Mouse (Mus musculus): ENCODE measurements around the gene 4931428F04Rik. TPM values are rescaled to one million over a fixed set of nuclear protein-coding genes. Genes with fewer than 3 reads are reported as not detected.

The 4931428F04Rik gene
- polyA plus RNA-seq (2016; fragmentation: Nextera tagmentation; extraction: Ambion mirVana) = 26.5 and 43.8 TPM in 2 replicates

DNA sequence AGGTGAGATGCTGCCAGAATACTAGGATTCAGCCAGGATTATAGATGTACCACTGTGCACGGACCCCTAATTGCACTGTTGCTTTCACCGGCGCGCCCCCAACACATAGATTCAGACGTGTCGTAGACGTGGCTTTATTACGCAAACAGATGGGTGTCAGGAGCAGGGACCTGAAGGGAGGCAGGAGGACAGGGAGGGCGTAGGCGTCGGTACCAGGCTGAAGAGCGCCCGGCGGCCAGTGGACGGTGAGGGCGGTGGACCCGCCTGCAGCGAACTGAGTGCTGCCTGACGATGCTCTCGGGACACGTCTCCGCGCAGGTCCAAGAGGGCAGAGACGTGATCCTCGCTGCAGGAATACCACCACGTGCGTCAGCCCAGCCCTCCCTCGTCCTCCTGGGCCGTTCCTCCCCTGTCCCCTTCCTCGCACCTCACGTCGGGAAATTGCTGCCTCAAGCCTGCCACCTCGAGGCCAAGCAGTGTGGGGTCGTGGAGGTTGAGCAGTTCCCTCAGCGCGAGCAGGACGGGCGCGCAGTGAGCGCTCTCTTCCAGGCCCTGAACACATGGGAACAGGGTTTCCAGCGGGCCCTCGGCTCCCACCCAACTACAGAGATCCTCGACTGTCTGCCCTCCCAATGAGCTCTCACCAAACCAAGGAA lies at the start of gene 4931428F04Rik:
Gene 4931428F04Rik, minus strand, starts transcription at position 60 of the 656 bp plus-strand sequence.
- H3K4me1 ChIP-seq (replicated peaks) = peaks cover 54% of the 10 kb centered on the region
- H3K27me3 ChIP-seq (ENCODE audit: insufficient read depth, poor library complexity, severe bottlenecking) = peaks cover 45% of the 10 kb centered on the region
- peaks cover 12% of the 10 kb centered on the region for H3K36me3 ChIP-seq
- H3K27ac ChIP-seq = peak within 1 kb of the TSS; percentile 91
- DNase-seq (ENCODE audit: low spot score) = peak; percentile 71
- 2% methylated on average over 43 of the region's 43 CpGs for WGBS
- no peaks in the 10 kb centered on the region for H3K9me3 ChIP-seq
- H3K4me3 ChIP-seq = peak within 1 kb of the TSS; percentile 54

DNA sequence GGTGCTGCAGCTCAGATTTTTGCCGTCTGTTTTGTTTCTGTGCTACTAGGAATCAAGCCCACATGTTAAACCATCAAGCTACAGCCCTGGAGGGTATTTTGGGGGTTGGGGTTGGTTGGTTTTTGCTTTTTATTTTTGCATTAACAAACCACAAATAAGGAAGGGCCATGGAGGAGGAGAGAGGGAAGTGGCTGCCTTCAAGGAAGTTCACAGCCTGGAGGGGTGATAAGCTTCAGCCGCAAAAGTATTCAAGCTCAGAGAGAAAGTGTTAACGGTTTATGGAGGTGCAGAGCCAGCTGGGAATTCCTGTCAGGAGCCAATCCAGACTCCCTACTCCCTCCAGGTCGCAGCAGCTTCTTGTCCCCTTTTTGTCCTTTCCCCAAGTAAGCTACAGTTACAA lies 49.3 kb upstream of the 4931428F04Rik start:
- 67% methylated on average over 4 of the region's 4 CpGs for WGBS
- Histone ChIP-seq H3K4me3 (no peak overlapping the region), H3K27me3 (ENCODE audit: insufficient read depth, poor library complexity, severe bottlenecking) (peaks cover 11% of the 10 kb centered on the region; the same call in 1 of the 2 replicates), H3K36me3 (peaks cover 49% of the 10 kb centered on the region), H3K27ac (no peak overlapping the region), H3K9me3 (no peaks in the 10 kb centered on the region), H3K4me1 (replicated peaks) (peaks cover 5% of the 10 kb centered on the region; the same call in 1 of the 2 replicates)
- no peak for DNase-seq (ENCODE audit: low spot score)

DNA sequence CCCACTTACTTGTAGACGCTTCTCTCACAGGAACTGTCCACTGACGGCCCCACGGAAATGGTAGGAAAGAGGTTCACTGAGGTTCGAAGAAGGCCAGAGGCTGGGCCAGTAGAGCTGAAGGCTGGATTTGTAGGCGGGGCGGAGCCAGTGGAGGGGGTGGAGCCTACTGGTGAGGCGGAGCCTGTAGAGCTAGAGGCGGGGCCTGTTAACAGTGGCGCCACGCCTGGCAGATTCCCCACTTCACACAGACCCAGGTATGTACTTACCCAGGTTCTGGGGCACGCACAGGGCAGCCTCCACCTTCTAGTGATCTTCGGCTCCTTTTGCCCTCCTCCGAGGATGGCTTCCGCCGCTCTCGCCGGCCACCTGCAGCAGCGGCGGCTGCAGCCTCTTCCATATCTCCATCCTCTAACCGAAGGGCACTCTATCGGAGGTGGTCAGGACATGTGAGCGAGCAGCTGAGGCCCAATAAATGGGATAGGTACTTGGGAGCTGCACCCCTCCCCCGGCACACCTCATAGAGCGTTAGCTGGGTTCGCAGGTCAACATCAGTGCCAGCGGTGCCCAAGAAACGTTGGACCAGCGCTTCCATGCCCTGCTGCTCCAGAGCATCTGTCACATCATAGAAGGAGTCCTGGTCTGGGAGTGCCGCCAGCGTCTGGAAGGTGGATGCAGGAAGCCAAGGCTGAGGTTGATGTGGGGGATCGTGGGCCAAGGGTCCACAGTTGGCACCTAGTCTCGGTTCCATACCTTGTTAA lies 46.9 kb upstream of the 4931428F04Rik start:
- no peak for DNase-seq (ENCODE audit: low spot score)
- Histone ChIP-seq H3K4me1 (replicated peaks) (peaks cover 5% of the 10 kb centered on the region; the same call in 1 of the 2 replicates), H3K9me3 (no peaks in the 10 kb centered on the region), H3K36me3 (peaks cover 73% of the 10 kb centered on the region), H3K4me3 (no peak overlapping the region), H3K27me3 (ENCODE audit: insufficient read depth, poor library complexity, severe bottlenecking) (peaks cover 11% of the 10 kb centered on the region; the same call in 1 of the 2 replicates), H3K27ac (no peak overlapping the region)
- WGBS = 49% methylated on average over 32 of the region's 32 CpGs

DNA sequence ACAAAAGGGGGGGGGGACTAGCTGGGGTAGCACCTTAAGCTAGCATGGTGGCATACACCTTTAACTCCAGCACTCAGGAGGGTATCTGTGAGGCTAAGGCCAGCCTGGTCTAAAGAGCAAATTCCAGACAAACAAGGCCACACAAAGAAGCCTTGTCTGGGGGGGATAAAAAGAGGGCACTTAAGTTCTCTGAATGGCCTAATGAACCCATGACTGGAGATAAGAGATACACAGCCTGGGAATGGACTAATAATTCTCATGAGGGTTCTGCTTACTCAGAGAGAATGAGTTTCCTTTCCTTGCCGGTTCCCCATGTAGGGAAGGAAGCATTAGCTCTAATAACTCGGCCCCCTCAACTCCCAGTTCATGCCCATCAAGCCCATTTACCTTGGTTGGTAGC lies 42.9 kb upstream of the 4931428F04Rik start:
- no peak for DNase-seq (ENCODE audit: low spot score)
- 86% methylated on average over 2 of the region's 2 CpGs for WGBS
- Histone ChIP-seq H3K9me3 (no peaks in the 10 kb centered on the region), H3K27ac (no peak overlapping the region), H3K36me3 (peaks cover 99% of the 10 kb centered on the region), H3K27me3 (ENCODE audit: insufficient read depth, poor library complexity, severe bottlenecking) (peaks cover 11% of the 10 kb centered on the region; the same call in 1 of the 2 replicates), H3K4me3 (no peak overlapping the region), H3K4me1 (replicated peaks) (peaks cover 1% of the 10 kb centered on the region)

DNA sequence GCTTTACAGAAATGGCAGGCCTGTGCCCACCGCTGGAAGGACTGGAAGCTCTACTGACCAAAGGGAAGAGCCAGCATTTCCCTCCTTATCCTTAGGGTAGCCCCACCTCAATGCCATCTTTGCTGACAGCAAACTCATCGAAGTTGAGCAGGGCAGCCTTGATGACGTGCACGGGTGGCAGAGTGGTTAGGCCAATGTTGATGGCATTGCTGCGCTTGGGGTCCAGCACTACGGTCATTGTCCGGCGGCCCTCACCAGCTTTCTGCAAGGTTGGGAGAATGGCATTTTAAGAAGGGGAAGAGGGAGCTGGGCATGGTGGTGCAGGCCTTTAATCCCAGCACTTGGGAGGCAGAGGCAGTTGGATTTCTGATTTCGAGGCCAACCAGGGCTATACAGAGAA lies 42.3 kb upstream of the 4931428F04Rik start:
- 94% methylated on average over 9 of the region's 9 CpGs for WGBS
- peaks cover 93% of the 10 kb centered on the region for H3K36me3 ChIP-seq
- no peak overlapping the region for H3K27ac ChIP-seq
- no peak overlapping the region for H3K4me3 ChIP-seq
- no peak for DNase-seq (ENCODE audit: low spot score)
- peaks cover 7% of the 10 kb centered on the region for H3K4me1 ChIP-seq (replicated peaks)
- peaks cover 5% of the 10 kb centered on the region; the same call in 1 of the 2 replicates for H3K27me3 ChIP-seq (ENCODE audit: insufficient read depth, poor library complexity, severe bottlenecking)
- no peaks in the 10 kb centered on the region for H3K9me3 ChIP-seq

DNA sequence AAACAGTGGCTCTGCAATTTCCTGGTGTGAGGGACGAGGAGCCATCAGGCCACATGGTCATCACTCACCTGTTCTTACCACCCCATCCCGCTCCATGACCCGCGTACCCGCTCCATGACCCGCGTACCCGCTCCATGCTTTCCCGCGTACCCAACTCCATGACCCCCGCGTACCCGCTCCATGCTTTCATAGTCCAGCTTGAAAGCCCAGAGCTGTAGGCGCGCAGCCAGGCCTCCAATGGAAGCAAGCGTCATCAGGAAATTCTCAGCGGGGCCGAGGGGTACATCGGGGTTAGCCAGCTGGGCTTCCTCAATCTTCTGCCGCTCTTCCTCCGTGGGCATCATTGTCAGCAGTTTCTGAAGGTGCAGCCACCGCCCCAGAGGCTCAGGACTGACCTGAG lies 41.8 kb upstream of the 4931428F04Rik start:
- 95% methylated on average over 22 of the region's 22 CpGs for whole genome bisulfite sequencing
- no peak overlapping the region for H3K4me3 ChIP-seq
- no peaks in the 10 kb centered on the region for H3K9me3 ChIP-seq
- H3K27ac ChIP-seq = no peak overlapping the region
- DNase-seq (ENCODE audit: low spot score) = no peak
- H3K27me3 ChIP-seq (ENCODE audit: insufficient read depth, poor library complexity, severe bottlenecking) = 0 out of 2 replicates have a peak, but pooled peaks cover under 1% of the 10 kb centered on the region
- peaks cover 10% of the 10 kb centered on the region for H3K4me1 ChIP-seq (replicated peaks)
- peaks cover 88% of the 10 kb centered on the region for H3K36me3 ChIP-seq

DNA sequence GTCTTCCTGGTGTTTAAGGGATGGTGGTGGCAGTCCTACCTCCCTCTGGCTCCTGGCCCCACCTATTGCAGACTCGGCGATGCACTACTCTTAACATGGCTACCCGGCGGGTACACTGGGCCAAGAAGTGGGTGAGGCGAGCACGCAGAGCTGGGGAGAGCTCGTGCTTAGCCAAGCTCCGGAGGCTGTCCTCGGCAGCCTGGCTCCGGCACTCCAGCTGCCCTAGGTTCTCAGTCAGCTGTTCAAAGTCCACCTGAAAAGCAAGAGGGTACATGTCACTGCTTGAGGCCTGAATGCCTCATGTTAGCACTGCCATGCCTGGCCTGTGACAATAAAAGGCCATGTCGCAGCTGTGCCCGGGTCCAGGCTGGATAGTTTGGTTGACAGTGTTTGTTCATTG lies 40.7 kb upstream of the 4931428F04Rik start:
- 94% methylated on average over 12 of the region's 12 CpGs for WGBS
- Histone ChIP-seq H3K9me3 (no peaks in the 10 kb centered on the region), H3K36me3 (peaks cover 77% of the 10 kb centered on the region), H3K27ac (no peak overlapping the region), H3K4me3 (no peak overlapping the region), H3K27me3 (ENCODE audit: insufficient read depth, poor library complexity, severe bottlenecking) (no peaks in the 10 kb centered on the region), H3K4me1 (replicated peaks) (peaks cover 13% of the 10 kb centered on the region)
- DNase-seq (ENCODE audit: low spot score) = no peak

DNA sequence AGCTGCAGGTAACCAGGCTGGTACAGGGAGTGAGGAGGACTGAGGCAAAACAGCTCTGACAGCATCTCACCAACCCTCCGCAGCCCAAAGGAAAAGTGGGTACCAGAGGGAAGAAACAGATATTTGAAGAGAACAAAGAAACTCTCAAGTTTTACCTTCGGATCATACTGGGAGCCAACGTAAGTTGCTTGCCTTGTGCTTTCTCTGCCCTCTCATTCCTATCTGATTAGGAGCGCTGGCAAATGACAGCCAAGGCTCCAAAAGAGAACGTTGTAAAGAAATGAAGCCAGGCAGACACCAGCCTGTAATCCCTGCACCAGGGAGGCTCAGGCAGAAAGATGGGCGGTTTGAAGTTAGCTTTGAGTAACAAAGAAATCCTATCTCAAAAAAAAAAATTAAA lies 37.3 kb upstream of the 4931428F04Rik start:
- Histone ChIP-seq H3K4me1 (replicated peaks) (peaks cover 24% of the 10 kb centered on the region), H3K9me3 (no peaks in the 10 kb centered on the region), H3K27ac (peak overlapping the region; percentile 91), H3K27me3 (ENCODE audit: insufficient read depth, poor library complexity, severe bottlenecking) (no peaks in the 10 kb centered on the region), H3K36me3 (peaks cover 54% of the 10 kb centered on the region), H3K4me3 (peak overlapping the region; percentile 83)
- DNase-seq (ENCODE audit: low spot score) = no peak
- WGBS = 50% methylated on average over 6 of the region's 6 CpGs

DNA sequence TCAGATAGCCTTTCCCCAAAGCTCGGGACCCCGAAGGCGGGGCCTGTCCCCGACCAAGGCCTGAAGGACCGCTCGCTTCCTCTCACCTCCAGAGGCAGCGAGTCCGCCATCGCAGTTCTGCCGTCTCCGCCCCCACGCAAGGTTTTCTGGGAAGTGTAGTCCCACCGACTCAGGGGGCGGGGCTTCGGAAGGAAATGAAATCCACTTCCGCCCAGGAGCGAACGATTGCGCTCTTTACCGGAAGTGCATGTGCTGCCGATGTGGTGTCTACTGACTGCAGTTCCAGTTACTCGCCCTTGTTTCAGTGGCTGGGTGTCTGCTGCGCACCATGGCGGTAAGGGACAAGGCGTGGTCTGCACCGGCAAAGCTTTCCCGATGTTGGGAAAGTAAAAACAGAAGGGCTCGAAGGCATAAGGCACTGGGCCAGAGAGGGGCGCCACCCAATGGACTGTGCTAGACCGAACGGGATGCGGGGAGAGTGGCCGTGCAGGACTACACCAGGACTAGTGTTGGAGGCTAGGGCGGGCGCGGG lies 36.5 kb upstream of the 4931428F04Rik start, which contains the start of the genes Lrrc29 and Tmem208:
Gene Lrrc29, minus strand, starts transcription at position 138 of the 532 bp plus-strand sequence.
Gene Tmem208, plus strand, starts transcription at position 214 of the 532 bp plus-strand sequence.
- peak within 1 kb of the TSS; percentile 83 for H3K4me3 ChIP-seq
- peak within 1 kb of the TSS; percentile 91 for H3K27ac ChIP-seq
- peak; percentile 97 for DNase-seq (ENCODE audit: low spot score)
- H3K4me1 ChIP-seq (replicated peaks) = peaks cover 24% of the 10 kb centered on the region
- H3K9me3 ChIP-seq = no peaks in the 10 kb centered on the region
- H3K27me3 ChIP-seq (ENCODE audit: insufficient read depth, poor library complexity, severe bottlenecking) = no peaks in the 10 kb centered on the region
- under 1% methylated on average over 36 of the region's 36 CpGs for WGBS
- peaks cover 46% of the 10 kb centered on the region for H3K36me3 ChIP-seq

DNA sequence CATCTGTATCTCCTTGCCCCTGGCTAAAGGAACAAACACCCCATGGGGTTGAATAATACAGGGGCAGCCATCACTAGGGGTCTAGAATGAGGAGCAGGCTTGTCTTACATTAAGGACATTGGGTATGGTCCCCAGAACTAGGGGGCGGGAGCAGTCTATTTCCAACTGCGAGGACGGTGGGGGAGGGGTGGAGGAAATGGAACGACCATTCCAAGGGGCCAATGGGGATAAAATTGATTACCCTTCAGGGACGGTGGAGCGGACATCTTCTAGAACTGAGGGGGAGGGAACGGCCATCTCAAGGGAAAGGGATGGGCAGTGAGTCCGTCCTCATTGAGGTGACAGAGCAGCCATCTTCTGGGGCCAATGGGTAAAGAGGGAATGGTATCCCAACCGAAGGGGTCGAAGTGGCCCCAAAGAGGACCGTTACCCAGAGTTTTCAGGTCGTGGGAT lies 36.0 kb upstream of the 4931428F04Rik start:
- H3K27ac ChIP-seq = peak overlapping the region; percentile 91
- no peaks in the 10 kb centered on the region for H3K9me3 ChIP-seq
- H3K27me3 ChIP-seq (ENCODE audit: insufficient read depth, poor library complexity, severe bottlenecking) = no peaks in the 10 kb centered on the region
- peak; percentile 27 for DNase-seq (ENCODE audit: low spot score)
- WGBS = under 1% methylated on average over 12 of the region's 12 CpGs
- H3K4me1 ChIP-seq (replicated peaks) = peaks cover 24% of the 10 kb centered on the region
- H3K36me3 ChIP-seq = peaks cover 41% of the 10 kb centered on the region
- H3K4me3 ChIP-seq = peak overlapping the region; percentile 83

DNA sequence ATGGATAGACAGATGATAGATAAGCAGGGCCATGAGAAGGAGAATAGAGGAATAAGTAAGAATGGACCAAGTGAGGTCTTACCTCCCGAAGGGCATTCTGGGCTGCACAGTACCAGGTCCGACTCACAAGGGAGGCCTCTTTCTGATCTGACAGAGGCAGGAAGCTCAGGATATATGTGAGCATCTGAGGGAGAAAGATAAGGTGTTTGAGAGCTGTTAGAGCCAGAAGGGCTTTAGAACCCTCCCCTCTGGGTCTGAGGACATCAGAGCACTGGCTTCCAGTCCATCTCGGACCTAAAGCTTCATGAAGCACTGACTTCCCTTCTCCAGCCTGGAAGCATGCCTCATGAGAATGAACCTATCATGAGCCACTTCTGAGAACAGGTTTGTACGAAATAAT lies 33.5 kb upstream of the 4931428F04Rik start:
- WGBS = 90% methylated on average over 4 of the region's 4 CpGs
- H3K9me3 ChIP-seq = no peaks in the 10 kb centered on the region
- H3K27me3 ChIP-seq (ENCODE audit: insufficient read depth, poor library complexity, severe bottlenecking) = no peaks in the 10 kb centered on the region
- peaks cover 24% of the 10 kb centered on the region for H3K4me1 ChIP-seq (replicated peaks)
- DNase-seq (ENCODE audit: low spot score) = no peak
- no peak overlapping the region for H3K4me3 ChIP-seq
- peaks cover 36% of the 10 kb centered on the region for H3K36me3 ChIP-seq
- no peak overlapping the region for H3K27ac ChIP-seq

DNA sequence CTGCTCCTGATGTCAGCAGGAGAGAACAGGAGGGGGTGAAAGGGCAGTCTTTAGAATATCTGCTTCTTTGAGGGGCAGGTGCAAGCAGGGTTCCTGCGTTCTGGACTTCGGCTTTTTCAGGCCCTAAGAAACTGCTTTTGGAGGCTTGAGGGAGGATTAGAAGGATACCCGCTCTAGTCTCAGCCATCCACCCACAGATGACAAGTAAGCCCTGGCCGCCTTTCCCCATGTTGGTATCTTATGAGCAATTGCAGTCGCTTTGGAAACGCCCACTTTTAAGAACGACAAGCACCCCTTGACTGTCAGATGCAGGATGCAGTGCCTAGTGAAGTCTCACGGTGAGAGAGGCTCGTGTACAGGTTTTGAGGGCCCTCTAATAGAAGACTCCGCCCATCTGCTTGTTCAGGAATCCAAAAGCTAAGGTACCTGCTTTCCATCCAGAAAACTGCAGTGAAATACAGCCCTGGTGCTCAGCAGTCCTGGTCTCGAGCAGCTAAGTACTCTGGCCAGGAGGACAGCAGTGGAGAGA lies 29.1 kb upstream of the 4931428F04Rik start:
- Histone ChIP-seq H3K27ac (no peak overlapping the region), H3K27me3 (ENCODE audit: insufficient read depth, poor library complexity, severe bottlenecking) (no peaks in the 10 kb centered on the region), H3K9me3 (no peaks in the 10 kb centered on the region), H3K36me3 (peaks cover 72% of the 10 kb centered on the region), H3K4me3 (no peak overlapping the region), H3K4me1 (replicated peaks) (no peaks in the 10 kb centered on the region)
- no peak for DNase-seq (ENCODE audit: low spot score)
- 85% methylated on average over 11 of the region's 11 CpGs for WGBS
